Mouse (Mus musculus): ENCODE results near the gene Prkar2b.

- TF ChIP-seq CTCF (conservative IDR thresholded peaks at IDR 0.05; ENCODE audit: low read length) (no peak), POU5F1 (IDR thresholded peaks at IDR 0.05; ENCODE audit: borderline replicate concordance, low read length) (no peak)
Measured at GRCm38 (mm10) chr12:31996877-31997276, 64.2 kb downstream of the Prkar2b start.

Measured in E14TG2a.4 (cell line).